Mouse (Mus musculus) bone marrow, adult 2 months (tissue): Measurements from ENCODE around the gene Rcan2. TPM values are rescaled to one million over a fixed set of nuclear protein-coding genes. Genes with fewer than 3 reads are reported as not detected.
A peak's percentile ranks its signal among the peaks of the same experiment; 100 is the strongest.

Source experiments
- H3K27ac ChIP-seq: fragments of 200-500 bp; 2 replicates; pipeline ENCODE4 v1.5.1; 2012; ENCODE audit warnings: low read depth, mild to moderate bottlenecking, control low read depth, inconsistent platforms, low read length; ENCODE audit not compliant: control insufficient read depth, poor library complexity, insufficient read depth
- H3K4me1 ChIP-seq: fragments of 200-500 bp; 2 replicates; pipeline ENCODE4 v1.6.1; 2011; ENCODE audit warnings: low read length; ENCODE audit not compliant: control insufficient read depth, insufficient read depth
- H3K4me3 ChIP-seq: fragments of 200-500 bp; replicated peaks from 2 replicates; pipeline ENCODE3; 2011; ENCODE audit warnings: mild to moderate bottlenecking, low read depth, low read length, control low read depth; ENCODE audit not compliant: control insufficient read depth
- CTCF ChIP-seq: fragments of 200-500 bp; IDR thresholded peaks from 2 replicates; pipeline ENCODE4 v1.5.1; 2011; ENCODE audit warnings: low read length, control low read depth; ENCODE audit not compliant: control insufficient read depth, insufficient read depth
- POLR2A ChIP-seq: fragments of 200-500 bp; IDR thresholded peaks from 2 replicates; pipeline ENCODE4 v1.6.1; 2011; ENCODE audit warnings: low read depth, mild to moderate bottlenecking, control low read depth, low read length, borderline replicate concordance; ENCODE audit not compliant: control insufficient read depth
- WGBS: fragments of 180-500 bp; shearing (Covaris S2); methylation state at CpG from one replicate; pipeline ENCODE4 v1.1.7; 2018; 5-methylcytosine and 5-hydroxymethylcytosine counted together
- polyA plus RNA-seq: library from polyadenylated mRNA; stranded (reverse); fragments of >200 nt; gene quantifications from 2 replicates; pipeline ENCODE4 v1.2.4, GENCODE M21; 2011; ENCODE audit warnings: low replicate concordance; ENCODE audit not compliant: missing spikeins, insufficient read depth, insufficient read length

Rcan2 gene
- polyA plus RNA-seq, 1 experiment: 2.1 TPM

GRCm38 (mm10) chr17:43848903-43849302 is 47.8 kb downstream of the Rcan2 start:
- no peak overlapping the region for H3K4me3 ChIP-seq
- 69% methylated on average over 3 of the region's 3 CpGs for WGBS
- TF ChIP-seq CTCF (no peak), POLR2A (no peak)
- no peaks in the 10 kb centered on the region for H3K4me1 ChIP-seq
- no peak overlapping the region for H3K27ac ChIP-seq

GRCm38 (mm10) chr17:43855132-43855531 is 54.0 kb downstream of the Rcan2 start:
- 67% methylated on average over 5 of the region's 5 CpGs for WGBS
- TF ChIP-seq POLR2A: no peak
- Histone ChIP-seq H3K4me1 (no peaks in the 10 kb centered on the region), H3K27ac (no peak overlapping the region), H3K4me3 (no peak overlapping the region)

- TF ChIP-seq CTCF (no peak), POLR2A (no peak)
- Histone ChIP-seq H3K4me1 (no peaks in the 10 kb centered on the region), H3K27ac (no peak overlapping the region), H3K4me3 (no peak overlapping the region)
- 70% methylated on average over 4 of the region's 4 CpGs for WGBS
These were observed 54.9 kb downstream of the Rcan2 start for GRCm38 (mm10) chr17:43856081-43856480.

- TF ChIP-seq CTCF: no peak
- Histone ChIP-seq H3K27ac (no peak overlapping the region), H3K4me1 (no peaks in the 10 kb centered on the region), H3K4me3 (no peak overlapping the region)
- 85% methylated on average over 9 of the region's 9 CpGs for WGBS
These were observed 67.7 kb downstream of the Rcan2 start for GRCm38 (mm10) chr17:43868808-43869207.

GRCm38 (mm10) chr17:43869677-43870076 is 68.5 kb downstream of the Rcan2 start:
- 7% methylated on average over 5 of the region's 5 CpGs for WGBS
- TF ChIP-seq POLR2A (no peak), CTCF (peak; percentile 75)
- no peak overlapping the region for H3K4me3 ChIP-seq
- H3K4me1 ChIP-seq: no peaks in the 10 kb centered on the region
- H3K27ac ChIP-seq: no peak overlapping the region

GRCm38 (mm10) chr17:43874417-43874816 is 73.3 kb downstream of the Rcan2 start:
- 70% methylated on average over 5 of the region's 5 CpGs for WGBS
- Histone ChIP-seq H3K27ac (no peak overlapping the region), H3K4me1 (no peaks in the 10 kb centered on the region), H3K4me3 (no peak overlapping the region)
- TF ChIP-seq CTCF (no peak), POLR2A (no peak)

- TF ChIP-seq CTCF: no peak
- no peak for TF ChIP-seq POLR2A
- H3K4me1 ChIP-seq: no peaks in the 10 kb centered on the region
- WGBS: 41% methylated on average over 2 of the region's 2 CpGs
- H3K27ac ChIP-seq: no peak overlapping the region
- H3K4me3 ChIP-seq: no peak overlapping the region
These were observed 76.3 kb downstream of the Rcan2 start for GRCm38 (mm10) chr17:43877425-43877824.

GRCm38 (mm10) chr17:43883016-43883415 is 81.9 kb downstream of the Rcan2 start:
- H3K4me3 ChIP-seq: no peak overlapping the region
- H3K4me1 ChIP-seq: no peaks in the 10 kb centered on the region
- no peak overlapping the region for H3K27ac ChIP-seq
- TF ChIP-seq CTCF (no peak), POLR2A (no peak)
- 19% methylated on average over 1 of the region's 1 CpGs for WGBS

GRCm38 (mm10) chr17:43886262-43886661 is 85.1 kb downstream of the Rcan2 start:
- no peak overlapping the region for H3K4me3 ChIP-seq
- 77% methylated on average over 7 of the region's 7 CpGs for WGBS
- no peak for TF ChIP-seq CTCF
- TF ChIP-seq POLR2A: no peak
- no peaks in the 10 kb centered on the region for H3K4me1 ChIP-seq
- no peak overlapping the region for H3K27ac ChIP-seq

- 75% methylated on average over 7 of the region's 7 CpGs for WGBS
- TF ChIP-seq POLR2A (no peak), CTCF (no peak)
- Histone ChIP-seq H3K27ac (no peak overlapping the region), H3K4me3 (no peak overlapping the region), H3K4me1 (no peaks in the 10 kb centered on the region)
These were observed 86.8 kb downstream of the Rcan2 start for GRCm38 (mm10) chr17:43887931-43888330.
